Mouse (Mus musculus) 3T3-L1 (cell line): ENCODE data around the gene Gm7544.
"Not testable (repeated sequence)": the region's sequence is repeated elsewhere in the genome, so short reads cannot be mapped to it uniquely, and the experiment has no call there.

Experiments used
- DNase-seq: peaks from one replicate; pipeline ENCODE4 v3.0.0-alpha.2; 2015; ENCODE audit warnings: low read depth, low spot score

Gene Gm7544

GRCm38 (mm10) chr1:82924650-82925049, 31.2 kb downstream of the Gm7544 start, which contains the start of gene A030014E15Rik:
A030014E15Rik (plus strand) TSS chr1:82924917.
- no peak for DNase-seq

- not testable (repeated sequence) for DNase-seq
Measured at GRCm38 (mm10) chr1:82913434-82913833, 42.4 kb downstream of the Gm7544 start.

- DNase-seq = peak; percentile 37
Measured at GRCm38 (mm10) chr1:82913025-82913424, 42.8 kb downstream of the Gm7544 start, which contains the start of gene A030005L19Rik. A030005L19Rik (plus strand) TSS chr1:82913325.

- DNase-seq = no peak
Measured at GRCm38 (mm10) chr1:82905886-82906285, 49.9 kb downstream of the Gm7544 start.
